Mouse (Mus musculus): Measurements from ENCODE around the gene Tnfrsf1b.

Tnfrsf1b gene

GRCm38 (mm10) chr4:145257751-145258434, 11.2 kb upstream of the Tnfrsf1b start:
- DNase-seq (ENCODE audit: low spot score in 2 of 2): no peak

- no peak for DNase-seq (ENCODE audit: low spot score in 2 of 2)
Measured at GRCm38 (mm10) chr4:145256144-145256543, 9.5 kb upstream of the Tnfrsf1b start.

GRCm38 (mm10) chr4:145254418-145254817, 7.7 kb upstream of the Tnfrsf1b start:
- peak in 1 of 2 experiments; percentile 9 for DNase-seq (ENCODE audit: low spot score in 2 of 2)

GRCm38 (mm10) chr4:145252611-145253010, 5.9 kb upstream of the Tnfrsf1b start:
- no peak for DNase-seq (ENCODE audit: low spot score in 2 of 2)

GRCm38 (mm10) chr4:145251546-145251945, 4.9 kb upstream of the Tnfrsf1b start:
- no peak for DNase-seq (ENCODE audit: low spot score in 2 of 2)

GRCm38 (mm10) chr4:145250002-145250401, 3.3 kb upstream of the Tnfrsf1b start:
- DNase-seq (ENCODE audit: low spot score in 2 of 2): no peak

GRCm38 (mm10) chr4:145247556-145247955, 886 bp upstream of the Tnfrsf1b start:
- no peak for DNase-seq (ENCODE audit: low spot score in 2 of 2)

- no peak for DNase-seq (ENCODE audit: low spot score in 2 of 2)
Measured at GRCm38 (mm10) chr4:145245581-145245980, 1.1 kb downstream of the Tnfrsf1b start.

GRCm38 (mm10) chr4:145244676-145245075, 2.0 kb downstream of the Tnfrsf1b start:
- no peak for DNase-seq (ENCODE audit: low spot score in 2 of 2)

- DNase-seq (ENCODE audit: low spot score in 2 of 2): no peak
Measured at GRCm38 (mm10) chr4:145242719-145243350, 3.8 kb downstream of the Tnfrsf1b start.

- no peak for DNase-seq (ENCODE audit: low spot score in 2 of 2)
Measured at GRCm38 (mm10) chr4:145240723-145241231, 5.9 kb downstream of the Tnfrsf1b start.

- DNase-seq (ENCODE audit: low spot score in 2 of 2): peak in 1 of 2 experiments; percentile 45
Measured at GRCm38 (mm10) chr4:145239049-145239830, 7.4 kb downstream of the Tnfrsf1b start.

- no peak for DNase-seq (ENCODE audit: low spot score in 2 of 2)
Measured at GRCm38 (mm10) chr4:145236027-145236426, 10.6 kb downstream of the Tnfrsf1b start.

GRCm38 (mm10) chr4:145233487-145234228, 13.0 kb downstream of the Tnfrsf1b start:
- no peak for DNase-seq (ENCODE audit: low spot score in 2 of 2)

GRCm38 (mm10) chr4:145231732-145232131, 14.9 kb downstream of the Tnfrsf1b start:
- no peak for DNase-seq (ENCODE audit: low spot score in 2 of 2)

- DNase-seq (ENCODE audit: low spot score in 2 of 2): no peak
Measured at GRCm38 (mm10) chr4:145230647-145231046, 16.0 kb downstream of the Tnfrsf1b start.

- no peak for DNase-seq (ENCODE audit: low spot score in 2 of 2)
Measured at GRCm38 (mm10) chr4:145229524-145230163, 17.0 kb downstream of the Tnfrsf1b start.

GRCm38 (mm10) chr4:145229051-145229450, 17.6 kb downstream of the Tnfrsf1b start:
- DNase-seq (ENCODE audit: low spot score in 2 of 2): no peak

GRCm38 (mm10) chr4:145224613-145225012, 22.1 kb downstream of the Tnfrsf1b start:
- no peak for DNase-seq (ENCODE audit: low spot score in 2 of 2)

GRCm38 (mm10) chr4:145222064-145222463, 24.6 kb downstream of the Tnfrsf1b start:
- no peak for DNase-seq (ENCODE audit: low spot score in 2 of 2)

- no peak for DNase-seq (ENCODE audit: low spot score in 2 of 2)
Measured at GRCm38 (mm10) chr4:145221379-145221778, 25.3 kb downstream of the Tnfrsf1b start.

All from right cerebral cortex, adult 2 months (tissue).